Mouse (Mus musculus) gastrocnemius, adult 18-20 months (tissue): ENCODE results near the gene Rsg1. TPM values are rescaled to one million over a fixed set of nuclear protein-coding genes. Genes with fewer than 3 reads are reported as not detected.

Source experiments
- DNase-seq: peaks from one replicate; pipeline ENCODE4 v3.0.0; 2021; ENCODE audit warnings: low spot score
- total RNA-seq, 2 experiments: library from RNA; stranded (reverse); gene quantifications; 2 replicates each; pipeline ENCODE4 v1.2.3; 2021

Rsg1 gene
- total RNA-seq, 2 experiments from 2014 or later: 0.31 TPM; not detected in 1

- no peak for DNase-seq
Observed at GRCm38 (mm10) chr4:141211646-141212045, 2.1 kb upstream of the Rsg1 start.

- no peak for DNase-seq
Observed at GRCm38 (mm10) chr4:141212892-141213291, 864 bp upstream of the Rsg1 start.

- no peak for DNase-seq
Observed at GRCm38 (mm10) chr4:141213342-141213741, 414 bp upstream of the Rsg1 start.

GRCm38 (mm10) chr4:141214337-141214851 is 638 bp downstream of the Rsg1 start:
- no peak for DNase-seq

- DNase-seq: no peak
Observed at GRCm38 (mm10) chr4:141219583-141220213, 5.9 kb downstream of the Rsg1 start.

GRCm38 (mm10) chr4:141221848-141222247 is 8.1 kb downstream of the Rsg1 start:
- DNase-seq: no peak

GRCm38 (mm10) chr4:141222752-141223151 is 9.0 kb downstream of the Rsg1 start:
- DNase-seq: no peak

- no peak for DNase-seq
Observed at GRCm38 (mm10) chr4:141228687-141229086, 14.9 kb downstream of the Rsg1 start.

GRCm38 (mm10) chr4:141233196-141233595 is 19.4 kb downstream of the Rsg1 start:
- no peak for DNase-seq

GRCm38 (mm10) chr4:141235537-141236111 is 21.9 kb downstream of the Rsg1 start:
- DNase-seq: no peak

- DNase-seq: no peak
Observed at GRCm38 (mm10) chr4:141236856-141237255, 23.1 kb downstream of the Rsg1 start.

- no peak for DNase-seq
Observed at GRCm38 (mm10) chr4:141238492-141239387, 25.0 kb downstream of the Rsg1 start.

GRCm38 (mm10) chr4:141239388-141240125 is 25.8 kb downstream of the Rsg1 start, which contains the start of gene Arhgef19:
TSS of gene Arhgef19 (plus strand) at chr4:141239499.
- peak; percentile 89 for DNase-seq

GRCm38 (mm10) chr4:141240617-141241016 is 26.9 kb downstream of the Rsg1 start:
- DNase-seq: no peak

GRCm38 (mm10) chr4:141241861-141242260 is 28.1 kb downstream of the Rsg1 start:
- DNase-seq: no peak

- DNase-seq: no peak
Observed at GRCm38 (mm10) chr4:141242651-141243241, 29.0 kb downstream of the Rsg1 start.

- DNase-seq: no peak
Observed at GRCm38 (mm10) chr4:141243636-141244035, 29.9 kb downstream of the Rsg1 start.

- no peak for DNase-seq
Observed at GRCm38 (mm10) chr4:141244401-141244800, 30.6 kb downstream of the Rsg1 start.

GRCm38 (mm10) chr4:141244931-141245425 is 31.2 kb downstream of the Rsg1 start:
- DNase-seq: no peak

- DNase-seq: no peak
Observed at GRCm38 (mm10) chr4:141246089-141246997, 32.6 kb downstream of the Rsg1 start.
